Mouse (Mus musculus): ENCODE results near the gene Apon. TPM values are rescaled to one million over a fixed set of nuclear protein-coding genes. Genes with fewer than 3 reads are reported as not detected.
"Not testable (repeated sequence)": the region's sequence is repeated elsewhere in the genome, so short reads cannot be mapped to it uniquely, and the experiment has no call there.

The Apon gene
- polyA plus RNA-seq, 1 experiment from 2014 or later = 0.90 TPM

DNA sequence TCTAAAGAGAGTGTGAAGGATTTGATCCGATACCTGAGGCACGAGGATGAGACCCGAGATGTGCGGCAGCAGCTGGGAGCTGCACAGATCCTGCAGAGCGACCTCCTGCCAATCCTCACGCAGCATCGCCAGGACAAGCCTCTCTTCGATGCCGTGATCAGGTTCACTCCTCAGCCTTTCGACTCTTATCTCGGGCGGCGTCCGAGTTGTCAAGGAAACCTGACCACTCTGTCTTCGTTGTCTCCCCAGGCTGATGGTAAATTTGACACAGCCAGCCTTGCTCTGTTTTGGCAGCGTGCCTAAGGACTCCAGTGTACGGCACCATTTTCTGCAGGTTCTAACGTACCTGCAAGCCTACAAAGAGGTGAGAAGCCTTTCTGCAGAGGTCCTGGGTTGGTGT is 13.8 kb upstream of the Apon start:
- DNase-seq (ENCODE audit: low spot score) = no peak
- Histone ChIP-seq H3K36me3 (peaks cover 85% of the 10 kb centered on the region), H3K4me3 (no peak overlapping the region), H3K9me3 (replicated peaks) (no peaks in the 10 kb centered on the region), H3K4me1 (peaks cover 21% of the 10 kb centered on the region), H3K27me3 (ENCODE audit: low read depth, poor library complexity, severe bottlenecking) (no peaks in the 10 kb centered on the region), H3K27ac (no peak overlapping the region)
- 93% methylated on average over 18 of the region's 18 CpGs for WGBS

DNA sequence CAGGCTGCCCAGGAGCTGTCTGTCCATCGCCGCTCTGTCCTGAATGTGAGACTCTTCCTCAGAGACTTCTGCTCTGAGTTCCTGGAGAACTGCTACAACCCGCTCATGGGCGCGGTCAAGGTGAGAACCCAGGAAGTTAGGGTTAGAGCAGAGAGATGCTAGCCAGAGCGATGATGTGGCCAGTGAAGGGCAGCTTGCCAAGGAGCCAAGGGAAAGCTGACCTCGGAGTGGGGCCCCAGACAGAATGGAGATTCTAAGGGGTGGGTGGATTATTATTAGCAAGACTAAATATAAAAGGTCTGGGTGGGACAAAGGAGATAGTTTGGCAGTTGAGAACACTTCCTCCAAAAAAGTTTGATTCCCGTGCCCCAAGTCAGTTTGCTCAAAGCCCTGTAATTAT is 10.6 kb upstream of the Apon start:
- no peak for DNase-seq (ENCODE audit: low spot score)
- 96% methylated on average over 8 of the region's 8 CpGs for WGBS
- H3K9me3 ChIP-seq (replicated peaks) = no peaks in the 10 kb centered on the region
- no peak overlapping the region for H3K4me3 ChIP-seq
- H3K36me3 ChIP-seq = peaks cover 98% of the 10 kb centered on the region
- peaks cover under 1% of the 10 kb centered on the region; the same call in 1 of the 2 replicates for H3K4me1 ChIP-seq
- no peaks in the 10 kb centered on the region for H3K27me3 ChIP-seq (ENCODE audit: low read depth, poor library complexity, severe bottlenecking)
- no peak overlapping the region for H3K27ac ChIP-seq

DNA sequence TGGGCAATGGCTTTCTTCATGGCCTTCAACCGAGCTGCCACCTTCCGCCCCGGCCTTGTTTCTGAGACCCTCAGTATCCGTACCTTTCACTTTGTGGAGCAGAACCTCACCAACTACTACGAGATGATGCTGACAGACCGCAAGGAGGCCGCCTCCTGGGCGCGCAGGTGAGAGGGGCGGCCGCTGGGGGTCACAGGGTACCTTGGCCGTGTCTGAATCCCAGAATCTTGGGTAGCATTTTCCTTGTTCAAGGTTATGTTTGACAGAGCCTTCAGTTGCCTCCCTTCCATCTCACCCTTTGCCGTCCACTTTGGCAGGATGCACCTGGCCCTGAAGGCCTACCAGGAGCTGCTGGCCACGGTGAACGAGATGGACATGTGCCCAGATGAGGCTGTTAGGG is 9.8 kb upstream of the Apon start:
- Histone ChIP-seq H3K36me3 (peaks cover 100% of the 10 kb centered on the region), H3K4me1 (no peaks in the 10 kb centered on the region), H3K9me3 (replicated peaks) (no peaks in the 10 kb centered on the region), H3K4me3 (no peak overlapping the region), H3K27me3 (ENCODE audit: low read depth, poor library complexity, severe bottlenecking) (no peaks in the 10 kb centered on the region), H3K27ac (no peak overlapping the region)
- WGBS = 97% methylated on average over 15 of the region's 15 CpGs
- no peak for DNase-seq (ENCODE audit: low spot score)

DNA sequence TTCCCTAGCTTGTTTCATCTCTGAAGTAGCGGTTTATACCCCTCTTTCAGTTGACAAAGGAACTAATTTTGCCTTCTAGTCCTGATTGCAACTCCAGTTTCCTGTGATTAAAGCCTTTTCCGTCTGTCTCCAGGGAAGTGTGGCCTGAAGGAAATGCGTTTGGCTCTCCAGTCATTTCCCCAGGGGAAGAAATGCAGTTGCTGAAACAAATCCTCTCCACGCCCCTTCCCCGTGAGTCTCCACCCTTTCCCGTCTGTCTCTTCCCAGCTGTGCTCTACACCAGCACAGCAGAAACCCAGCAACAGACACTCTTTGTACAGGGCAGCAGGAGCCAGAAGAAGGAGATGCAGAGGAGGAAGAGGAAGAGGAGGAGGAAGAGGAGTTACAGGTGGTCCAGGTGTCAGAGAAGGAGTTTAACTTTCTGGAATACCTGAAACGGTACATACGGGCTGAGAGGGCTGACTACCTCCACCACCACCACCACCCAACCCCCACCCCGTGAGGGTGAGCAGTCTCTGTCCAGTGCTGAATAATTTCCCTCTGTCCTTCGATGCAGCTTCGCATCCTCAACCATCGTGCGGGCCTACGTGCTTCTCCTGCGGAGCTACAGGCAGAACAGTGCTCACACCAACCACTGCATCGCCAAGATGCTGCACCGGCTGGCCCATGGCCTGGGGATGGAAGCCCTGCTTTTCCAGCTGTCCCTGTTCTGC is 6.7 kb upstream of the Apon start:
- Histone ChIP-seq H3K36me3 (peaks cover 100% of the 10 kb centered on the region), H3K27ac (no peak overlapping the region), H3K4me1 (no peaks in the 10 kb centered on the region), H3K27me3 (ENCODE audit: low read depth, poor library complexity, severe bottlenecking) (no peaks in the 10 kb centered on the region), H3K9me3 (replicated peaks) (no peaks in the 10 kb centered on the region), H3K4me3 (no peak overlapping the region)
- no peak for DNase-seq (ENCODE audit: low spot score)
- 88% methylated on average over 17 of the region's 17 CpGs for WGBS

DNA sequence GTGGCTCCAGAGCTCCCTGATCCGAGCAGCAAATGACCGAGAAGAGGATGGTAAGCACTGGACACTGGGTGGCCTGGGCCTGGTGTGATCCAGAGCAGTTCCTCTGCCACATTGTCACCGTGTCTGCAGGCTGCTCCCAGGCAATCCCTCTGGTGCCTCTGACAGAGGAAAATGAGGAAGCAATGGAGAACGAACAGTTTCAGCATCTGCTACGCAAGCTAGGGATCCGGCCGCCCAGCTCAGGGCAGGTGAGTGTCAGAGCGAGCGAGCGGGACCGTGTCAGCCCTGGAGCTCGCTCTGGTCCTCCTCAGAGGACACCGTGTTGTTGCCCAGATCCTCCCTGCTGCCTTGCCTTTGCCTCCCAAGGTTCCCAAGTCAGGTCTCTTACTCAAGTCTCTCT is 3.3 kb upstream of the Apon start:
- Histone ChIP-seq H3K27me3 (ENCODE audit: low read depth, poor library complexity, severe bottlenecking) (no peaks in the 10 kb centered on the region), H3K36me3 (peaks cover 91% of the 10 kb centered on the region), H3K4me1 (no peaks in the 10 kb centered on the region), H3K9me3 (replicated peaks) (no peaks in the 10 kb centered on the region), H3K4me3 (no peak overlapping the region), H3K27ac (no peak overlapping the region)
- 94% methylated on average over 13 of the region's 13 CpGs for WGBS
- no peak for DNase-seq (ENCODE audit: low spot score)

DNA sequence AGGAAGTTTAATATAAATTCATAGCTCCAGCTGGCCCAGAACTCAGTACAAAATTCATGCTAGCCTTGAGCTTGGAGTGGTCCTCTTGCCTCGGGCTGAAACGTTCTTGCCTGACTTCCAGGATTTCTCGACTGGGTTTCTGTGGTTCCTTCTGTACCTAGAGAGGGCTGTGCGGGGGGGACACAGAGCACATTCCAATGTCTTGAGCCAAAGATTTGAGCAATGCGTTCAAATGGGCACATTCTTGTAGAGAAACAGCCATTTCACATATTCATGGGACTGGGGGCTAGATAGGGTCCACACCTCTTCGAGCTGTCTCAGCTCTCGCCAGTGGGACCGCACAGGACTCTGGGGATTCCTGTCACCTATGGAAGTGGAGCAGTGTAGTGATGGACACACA is 2.0 kb downstream of the Apon start:
- no peaks in the 10 kb centered on the region for H3K4me1 ChIP-seq
- no peaks in the 10 kb centered on the region for H3K27me3 ChIP-seq (ENCODE audit: low read depth, poor library complexity, severe bottlenecking)
- WGBS = 87% methylated on average over 8 of the region's 8 CpGs
- no peak for DNase-seq (ENCODE audit: low spot score)
- H3K36me3 ChIP-seq = peaks cover 37% of the 10 kb centered on the region
- H3K9me3 ChIP-seq (replicated peaks) = no peaks in the 10 kb centered on the region
- H3K27ac ChIP-seq = no peak overlapping the region
- H3K4me3 ChIP-seq = no peak overlapping the region

DNA sequence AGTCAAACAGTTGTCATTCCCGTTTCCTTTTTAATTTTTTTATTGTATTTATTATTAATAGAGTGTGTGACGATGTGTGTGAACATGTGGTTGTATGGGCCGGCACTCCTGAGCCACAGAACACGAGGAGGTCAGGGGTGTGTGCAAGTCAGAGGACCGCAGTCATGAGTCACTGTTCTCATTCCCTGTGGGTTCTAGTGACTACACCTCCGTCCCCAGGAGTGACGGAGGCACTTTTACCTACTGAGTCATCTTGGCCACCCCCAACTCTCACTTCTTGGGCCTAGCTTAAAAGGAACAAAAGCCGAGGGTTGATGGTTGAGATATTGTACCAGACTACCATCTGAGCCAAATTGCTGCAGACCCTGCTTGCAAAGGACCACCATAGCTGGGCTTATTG is 2.4 kb downstream of the Apon start:
- H3K4me1 ChIP-seq = no peaks in the 10 kb centered on the region
- H3K9me3 ChIP-seq (replicated peaks) = no peaks in the 10 kb centered on the region
- H3K27me3 ChIP-seq (ENCODE audit: low read depth, poor library complexity, severe bottlenecking) = no peaks in the 10 kb centered on the region
- WGBS = 81% methylated on average over 8 of the region's 8 CpGs
- H3K36me3 ChIP-seq = peaks cover 33% of the 10 kb centered on the region
- no peak for DNase-seq (ENCODE audit: low spot score)
- no peak overlapping the region for H3K27ac ChIP-seq
- H3K4me3 ChIP-seq = no peak overlapping the region

DNA sequence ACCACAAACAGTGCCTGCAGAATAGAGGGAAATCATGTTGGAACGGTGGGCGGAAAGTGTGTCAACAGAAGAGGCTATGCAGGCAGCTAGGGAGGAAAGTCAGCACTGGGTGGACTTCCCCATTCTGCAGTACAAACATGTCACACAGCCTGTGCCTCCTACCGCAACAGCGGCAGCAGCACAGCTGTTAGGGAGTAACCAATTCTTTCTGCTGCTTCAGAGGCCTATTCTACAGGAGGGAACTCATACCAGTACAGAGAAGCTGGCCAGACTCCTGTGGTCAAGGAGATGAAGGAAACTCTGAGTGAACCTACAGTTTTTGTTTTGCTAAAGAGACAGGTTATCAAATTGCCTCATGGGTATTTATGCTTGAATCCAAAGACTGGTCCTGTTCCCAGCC is 5.1 kb downstream of the Apon start:
- Histone ChIP-seq H3K4me1 (no peaks in the 10 kb centered on the region), H3K27ac (no peak overlapping the region), H3K4me3 (no peak overlapping the region), H3K36me3 (peaks cover 11% of the 10 kb centered on the region), H3K9me3 (replicated peaks) (no peaks in the 10 kb centered on the region), H3K27me3 (ENCODE audit: low read depth, poor library complexity, severe bottlenecking) (no peaks in the 10 kb centered on the region)
- no peak for DNase-seq (ENCODE audit: low spot score)
- WGBS = 91% methylated on average over 4 of the region's 4 CpGs

DNA sequence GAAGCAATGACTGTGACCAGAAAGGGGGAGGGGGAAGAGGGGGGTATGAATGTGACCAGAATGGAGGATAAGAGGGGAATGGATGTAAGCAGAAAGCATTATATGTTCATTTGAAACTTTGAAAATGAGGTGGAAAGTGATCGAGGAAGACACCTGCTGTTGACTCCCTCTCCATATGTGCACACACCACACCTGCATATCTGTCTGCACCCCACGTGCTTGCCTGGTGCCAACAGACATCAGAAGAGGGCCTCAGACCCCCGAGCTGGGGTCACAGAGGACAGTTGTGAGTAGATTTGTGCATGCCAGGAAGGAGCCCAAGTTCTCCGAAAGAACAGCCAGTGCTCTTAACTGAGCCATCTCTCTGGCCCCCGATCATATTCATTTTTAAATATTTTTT is 6.0 kb downstream of the Apon start:
- no peak overlapping the region for H3K4me3 ChIP-seq
- no peaks in the 10 kb centered on the region for H3K9me3 ChIP-seq (replicated peaks)
- H3K27me3 ChIP-seq (ENCODE audit: low read depth, poor library complexity, severe bottlenecking) = no peaks in the 10 kb centered on the region
- H3K27ac ChIP-seq = no peak overlapping the region
- no peaks in the 10 kb centered on the region for H3K4me1 ChIP-seq
- WGBS = 89% methylated on average over 5 of the region's 5 CpGs
- H3K36me3 ChIP-seq = peaks cover 2% of the 10 kb centered on the region; the same call in 1 of the 2 replicates
- no peak for DNase-seq (ENCODE audit: low spot score)

DNA sequence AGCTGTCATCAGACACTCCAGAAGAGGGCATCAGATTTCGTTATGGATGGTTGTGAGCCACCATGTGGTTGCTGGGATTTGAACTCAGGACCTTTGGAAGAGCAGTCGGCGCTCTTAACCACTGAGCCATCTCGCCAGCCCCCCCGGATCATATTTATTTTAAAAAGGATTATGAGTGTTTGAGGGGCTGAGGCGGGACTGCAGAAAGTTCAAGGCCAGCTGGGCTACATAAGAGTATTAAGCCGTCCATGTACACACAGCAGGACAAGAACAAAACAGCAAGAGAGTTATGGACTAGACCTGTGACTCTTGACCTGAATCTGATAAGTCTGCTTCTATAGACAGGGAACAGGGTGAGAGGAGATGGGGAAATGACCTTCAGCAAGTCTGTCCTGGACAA is 6.5 kb downstream of the Apon start:
- H3K4me1 ChIP-seq = not testable (repeated sequence)
- WGBS = 91% methylated on average over 7 of the region's 7 CpGs

DNA sequence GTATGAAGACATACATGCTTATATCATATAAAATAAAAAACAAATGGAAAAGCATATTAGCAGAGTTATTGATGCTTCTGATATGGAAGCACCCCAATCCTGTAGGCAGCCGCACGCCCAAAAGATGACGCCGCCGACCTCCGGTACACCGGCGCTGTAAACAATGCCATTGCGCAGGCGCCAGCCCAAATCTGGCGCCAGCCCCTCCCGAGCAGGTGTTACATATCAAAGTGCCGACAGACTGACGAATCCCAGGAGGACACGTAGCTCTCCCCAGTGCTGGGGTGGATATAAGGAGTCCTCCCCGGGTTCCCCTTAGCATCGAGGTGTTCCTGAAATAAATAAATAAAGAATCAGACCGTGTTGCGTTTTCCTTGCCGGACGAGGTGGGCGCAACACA is 8.4 kb downstream of the Apon start:
- DNase-seq (ENCODE audit: low spot score) = no peak
- WGBS = 79% methylated on average over 22 of the region's 22 CpGs
- no peaks in the 10 kb centered on the region for H3K27me3 ChIP-seq (ENCODE audit: low read depth, poor library complexity, severe bottlenecking)
- H3K4me1 ChIP-seq = no peaks in the 10 kb centered on the region
- H3K4me3 ChIP-seq = no peak overlapping the region
- H3K36me3 ChIP-seq = no peaks in the 10 kb centered on the region
- H3K9me3 ChIP-seq (replicated peaks) = no peaks in the 10 kb centered on the region
- H3K27ac ChIP-seq = no peak overlapping the region

More for the DNA sequence above, 6.5 kb downstream of the Apon start:
- H3K4me3 ChIP-seq; H3K27me3 ChIP-seq (ENCODE audit: low read depth, poor library complexity, severe bottlenecking); DNase-seq (ENCODE audit: low spot score); H3K36me3 ChIP-seq; H3K9me3 ChIP-seq (replicated peaks); H3K27ac ChIP-seq: not testable (repeated sequence)

DNA sequence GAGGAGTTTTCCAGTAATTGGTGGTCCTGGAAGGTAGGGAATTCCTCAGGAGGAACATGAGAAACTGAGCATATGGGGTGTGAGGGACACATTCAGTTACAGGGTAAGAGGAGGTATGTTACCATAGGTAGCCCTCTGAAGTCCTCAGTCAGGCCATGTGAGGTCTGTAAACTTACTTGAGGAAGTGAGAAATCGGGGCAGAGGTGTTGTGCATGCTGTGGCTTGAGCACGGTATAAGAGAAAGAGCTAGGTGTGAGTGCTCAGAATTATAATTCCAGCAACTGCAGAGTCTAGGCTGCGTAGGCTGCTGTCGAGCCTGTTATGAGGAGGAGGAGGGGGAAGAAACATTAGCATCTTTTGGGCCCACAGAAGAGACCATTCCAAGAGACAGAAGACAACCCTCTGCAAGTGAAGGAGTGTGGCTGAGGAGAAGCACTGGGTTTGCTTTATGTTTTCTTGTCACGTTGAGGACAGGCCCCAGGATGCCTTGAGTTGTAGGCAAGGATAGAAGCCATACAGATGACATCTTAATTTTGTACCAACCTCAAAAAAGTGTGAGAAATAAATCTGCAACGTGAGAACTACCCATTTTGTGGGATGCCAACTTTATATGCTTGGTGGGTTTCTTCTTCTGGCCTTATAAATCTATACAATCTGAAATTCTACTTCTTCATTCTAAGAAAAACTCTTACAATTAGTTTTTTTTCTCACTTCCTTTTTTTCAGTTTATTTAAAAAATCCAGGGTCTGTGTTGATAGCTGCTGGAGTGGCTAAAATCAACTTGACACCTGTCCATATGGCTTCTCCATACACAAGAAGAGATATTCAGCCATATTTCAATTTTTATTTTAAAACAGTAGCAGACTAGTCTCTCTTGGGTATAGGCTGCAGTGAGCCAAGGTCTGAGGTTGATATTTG is 9.8 kb downstream of the Apon start:
- Histone ChIP-seq H3K27ac (no peak overlapping the region), H3K9me3 (replicated peaks) (no peaks in the 10 kb centered on the region), H3K4me3 (no peak overlapping the region), H3K36me3 (no peaks in the 10 kb centered on the region), H3K4me1 (no peaks in the 10 kb centered on the region), H3K27me3 (ENCODE audit: low read depth, poor library complexity, severe bottlenecking) (no peaks in the 10 kb centered on the region)
- 82% methylated on average over 6 of the region's 6 CpGs for WGBS
- DNase-seq (ENCODE audit: low spot score) = no peak

DNA sequence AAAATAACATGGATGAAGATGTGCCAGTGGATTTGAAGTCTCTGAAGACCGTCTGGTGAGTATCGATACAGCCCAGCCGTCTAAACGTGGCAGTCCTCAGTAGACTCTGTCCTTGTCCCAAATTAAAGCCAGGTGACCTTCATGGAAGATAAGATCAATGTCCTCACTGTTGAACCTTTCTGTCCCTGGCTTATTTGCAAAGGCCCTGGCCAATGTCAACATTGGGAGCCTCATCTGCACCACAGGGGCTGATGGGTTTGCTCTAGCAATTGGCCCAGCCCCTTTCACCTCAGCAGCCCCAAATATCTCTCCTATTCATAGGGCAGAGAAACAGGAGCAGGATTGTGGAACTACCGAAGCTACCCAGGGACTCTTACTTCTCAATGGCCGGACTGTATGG is 14.5 kb downstream of the Apon start, which contains the start of gene Apof:
Gene Apof, plus strand, starts transcription at position 301 of the 400 bp plus-strand sequence.
- H3K36me3 ChIP-seq = no peaks in the 10 kb centered on the region
- H3K4me3 ChIP-seq = peak within 1 kb of the TSS; percentile 83; the same call in 1 of the 2 replicates
- H3K9me3 ChIP-seq (replicated peaks) = no peaks in the 10 kb centered on the region
- WGBS = 76% methylated on average over 6 of the region's 6 CpGs
- no peaks in the 10 kb centered on the region for H3K27me3 ChIP-seq (ENCODE audit: low read depth, poor library complexity, severe bottlenecking)
- 0 out of 2 replicates have a peak, but pooled peaks cover 5% of the 10 kb centered on the region for H3K4me1 ChIP-seq
- no peak for DNase-seq (ENCODE audit: low spot score)
- H3K27ac ChIP-seq = no peak within 1 kb of the TSS

All from limb, embryonic 10.5 days (tissue).